In genomic region chr5:41845558-41845937, GRCm38 (mm10) we compare ENCODE assay signal across 8 mouse cellular contexts. TPM values are rescaled to one million over a fixed set of nuclear protein-coding genes. Genes with fewer than 3 reads are reported as not detected.
DNase-seq lines count a peak whose midpoint lies in the region; ATAC-seq and TF ChIP-seq lines count a peak whose summit lies in the region.

No protein-coding gene starts in this region.

- peak overlapping the region; percentile 50 for H3K4me3 ChIP-seq in liver, adult 2 months (ENCODE audit: insufficient read depth, low read depth, low read length)
- H3K4me3 ChIP-seq in embryonic facial prominence, embryonic 13.5 days, result no peak overlapping the region
- H3K4me3 ChIP-seq in hindbrain, embryonic 16.5 days (ENCODE audit: low read length), result peak overlapping the region; percentile 96; the same call in 1 of the 2 replicates
- no peak overlapping the region; the same call in 1 of the 2 replicates for H3K4me3 ChIP-seq in midbrain, embryonic 16.5 days (ENCODE audit: low read depth, low read length)

- TF ChIP-seq POLR2A in liver, adult 2 months (IDR thresholded peaks at IDR 0.05; ENCODE audit: extremely low read depth, insufficient read depth, low read length), result no peak

- H3K36me3 ChIP-seq in liver, adult 2 months (ENCODE audit: control insufficient read depth, insufficient read depth, low read length), result no peaks in the 10 kb centered on the region
- no peaks in the 10 kb centered on the region for H3K36me3 ChIP-seq in embryonic facial prominence, embryonic 13.5 days
- no peaks in the 10 kb centered on the region for H3K36me3 ChIP-seq in hindbrain, embryonic 16.5 days (ENCODE audit: control insufficient read depth, insufficient read depth, low read length)
- no peaks in the 10 kb centered on the region for H3K36me3 ChIP-seq in midbrain, embryonic 16.5 days (ENCODE audit: control insufficient read depth, insufficient read depth, low read length)

- peak overlapping the region; percentile 81 for H3K4me2 ChIP-seq in embryonic facial prominence, embryonic 13.5 days
- peak overlapping the region; percentile 74 for H3K4me2 ChIP-seq in hindbrain, embryonic 16.5 days (ENCODE audit: low read length)
- peak overlapping the region; percentile 81 for H3K4me2 ChIP-seq in midbrain, embryonic 16.5 days (ENCODE audit: low read length)

- peaks cover 18% of the 10 kb centered on the region; the same call in 1 of the 2 replicates for H3K79me2 ChIP-seq in liver, adult 2 months (ENCODE audit: control insufficient read depth, insufficient read depth, low read length)

- H3K27ac ChIP-seq in liver, adult 2 months (replicated peaks; ENCODE audit: insufficient read depth, low read depth, low read length), result peak overlapping the region; percentile 36
- no peak overlapping the region for H3K27ac ChIP-seq in embryonic facial prominence, embryonic 13.5 days
- no peak overlapping the region for H3K27ac ChIP-seq in hindbrain, embryonic 16.5 days (ENCODE audit: low read depth, low read length)
- no peak overlapping the region for H3K27ac ChIP-seq in midbrain, embryonic 16.5 days (ENCODE audit: low read length)

- DNase-seq in liver, adult 2 months (ENCODE audit: extremely low read depth, low read depth, low spot score), result no peak
- DNase-seq in liver, result no peak
- DNase-seq in c-Kit-positive CD71-positive TER-119-positive erythroid progenitor cells, embryonic 14.5 days (ENCODE audit: low spot score), result no peak
- DNase-seq in testis, postnatal 10 days (ENCODE audit: low spot score), result no peak

- no peaks in the 10 kb centered on the region for H3K27me3 ChIP-seq in liver, adult 2 months (ENCODE audit: control insufficient read depth, insufficient read depth, low read length)
- no peaks in the 10 kb centered on the region for H3K27me3 ChIP-seq in embryonic facial prominence, embryonic 13.5 days
- H3K27me3 ChIP-seq in hindbrain, embryonic 16.5 days (replicated peaks; ENCODE audit: control insufficient read depth, insufficient read depth, low read length), result no peaks in the 10 kb centered on the region
- H3K27me3 ChIP-seq in midbrain, embryonic 16.5 days (ENCODE audit: control insufficient read depth, insufficient read depth, low read depth, low read length), result no peaks in the 10 kb centered on the region

- H3K4me1 ChIP-seq in liver, adult 2 months (ENCODE audit: control insufficient read depth, insufficient read depth, low read length), result peaks cover 12% of the 10 kb centered on the region
- peaks cover 12% of the 10 kb centered on the region for H3K4me1 ChIP-seq in embryonic facial prominence, embryonic 13.5 days
- H3K4me1 ChIP-seq in hindbrain, embryonic 16.5 days (ENCODE audit: control insufficient read depth, insufficient read depth, low read depth, low read length), result peaks cover 20% of the 10 kb centered on the region
- H3K4me1 ChIP-seq in midbrain, embryonic 16.5 days (ENCODE audit: control insufficient read depth, insufficient read depth, low read length), result peaks cover 23% of the 10 kb centered on the region

- no peak for ATAC-seq in embryonic facial prominence, embryonic 13.5 days (ENCODE audit: insufficient number of reproducible peaks, insufficient read depth, low FRiP score, low TSS enrichment, low read depth)
- no peak for ATAC-seq in hindbrain, embryonic 16.5 days
- ATAC-seq in midbrain, embryonic 16.5 days, result no peak
- no peak for ATAC-seq in granulocyte monocyte progenitor cell, adult 5-6 weeks (replicated peaks; ENCODE audit: poor library complexity, severe bottlenecking)

- WGBS in liver, adult 2 months, result 44% methylated on average over 2 of the region's 2 CpGs
- WGBS in embryonic facial prominence, embryonic 13.5 days, result 49% methylated on average over 2 of the region's 2 CpGs
- 66% methylated on average over 2 of the region's 2 CpGs for WGBS in hindbrain, embryonic 16.5 days
- WGBS in midbrain, embryonic 16.5 days, result 66% methylated on average over 2 of the region's 2 CpGs

- TF ChIP-seq CTCF in liver, adult 2 months (IDR thresholded peaks at IDR 0.05; ENCODE audit: low read depth, low read length), result no peak

- peak overlapping the region; percentile 52 for H3K9ac ChIP-seq in liver, adult 2 months (ENCODE audit: low read depth, low read length)
- H3K9ac ChIP-seq in embryonic facial prominence, embryonic 13.5 days, result no peak overlapping the region
- no peak overlapping the region for H3K9ac ChIP-seq in hindbrain, embryonic 16.5 days (ENCODE audit: low read depth, low read length)
- no peak overlapping the region for H3K9ac ChIP-seq in midbrain, embryonic 16.5 days (ENCODE audit: low read depth, low read length)

- no peaks in the 10 kb centered on the region for H3K9me3 ChIP-seq in embryonic facial prominence, embryonic 13.5 days
- H3K9me3 ChIP-seq in hindbrain, embryonic 16.5 days (ENCODE audit: control insufficient read depth, low read length), result no peaks in the 10 kb centered on the region
- no peaks in the 10 kb centered on the region for H3K9me3 ChIP-seq in midbrain, embryonic 16.5 days (replicated peaks; ENCODE audit: control insufficient read depth, low read length, poor library complexity, severe bottlenecking)

RNA-seq across cellular contexts. Expression of gene Bod1l, which starts 1.4 kb away (rescaled TPM):
- 7.2 and 9.3 TPM in 2 replicates for total RNA-seq in liver, adult 2 months (2014; rRNA removed)
- 1.2 and 1.5 TPM in 2 replicates for polyA plus RNA-seq in liver, adult 2 months (2012; rRNA removed)
- polyA plus RNA-seq in embryonic facial prominence, embryonic 13.5 days (2015; fragmentation: Nextera tagmentation; extraction: Ambion mirVana), result 28.5 and 30.0 TPM in 2 replicates
- polyA plus RNA-seq in hindbrain, embryonic 16.5 days (2015; fragmentation: Nextera tagmentation; extraction: Ambion mirVana), result 25.1 and 26.3 TPM in 2 replicates
- 26.3 and 28.3 TPM in 2 replicates for polyA plus RNA-seq in midbrain, embryonic 16.5 days (2015; fragmentation: Nextera tagmentation; extraction: Ambion mirVana)
- total RNA-seq in granulocyte monocyte progenitor cell, adult 5-6 weeks (2014; fragmentation: Nextera tagmentation), result 21.5 and 27.4 TPM in 2 replicates
- total RNA-seq in granulocyte monocyte progenitor cell, adult 5-6 weeks (2017), result 35.3 and 40.6 TPM in 2 replicates

Comparison
In these comparisons a context has a peak if more than half of its experiments do, and no peak if none do; other contexts are left out.
1. H3K4me3 ChIP-seq: peak in liver, adult 2 months (single experiment) and hindbrain, embryonic 16.5 days (single experiment); none in embryonic facial prominence, embryonic 13.5 days (single experiment) and midbrain, embryonic 16.5 days (single experiment).
2. RNA of gene Bod1l, which starts 1.4 kb away (polyA plus RNA-seq): 28.5 to 30.0 TPM in embryonic facial prominence, embryonic 13.5 days, 26.3 to 28.3 TPM in midbrain, embryonic 16.5 days and 25.1 to 26.3 TPM in hindbrain, embryonic 16.5 days; 1.2 to 1.5 TPM in liver, adult 2 months; every median in the first group is over 10 times any median in the second.
3. Peak in every context shown above with its lines, with median percentiles within 50 percentile points of each other: H3K4me2 ChIP-seq.